Comparison of ENCODE assay signal across 8 mouse cellular contexts in genomic region chr7:19932877-19933809, GRCm38 (mm10). TPM values are rescaled to one million over a fixed set of nuclear protein-coding genes. Genes with fewer than 3 reads are reported as not detected.
DNase-seq lines count a peak whose midpoint lies in the region; ATAC-seq and TF ChIP-seq lines count a peak whose summit lies in the region.

No protein-coding gene starts in this region.

- H3K4me3 ChIP-seq in intestine, postnatal 0 days (ENCODE audit: low read depth, low read length), result no peak overlapping the region
- peak overlapping the region; percentile 28 for H3K4me3 ChIP-seq in midbrain, embryonic 10.5 days

- H3K4me2 ChIP-seq in intestine, postnatal 0 days (replicated peaks; ENCODE audit: low read depth), result peak overlapping the region; percentile 52

- H3K27ac ChIP-seq in intestine, postnatal 0 days (ENCODE audit: low read depth, low read length), result peak overlapping the region; percentile 35; the same call in 1 of the 2 replicates
- H3K27ac ChIP-seq in midbrain, embryonic 10.5 days (replicated peaks), result no peak overlapping the region

- intact Hi-C loops in left cerebral cortex, postnatal 25 days (cut with DNase I), result no loop called here

- no peaks in the 10 kb centered on the region for H3K9me3 ChIP-seq in intestine, postnatal 0 days (ENCODE audit: control insufficient read depth)
- H3K9me3 ChIP-seq in midbrain, embryonic 10.5 days (replicated peaks), result no peaks in the 10 kb centered on the region; the same call in 1 of the 2 replicates

- H3K9ac ChIP-seq in intestine, postnatal 0 days (ENCODE audit: low read depth, low read length), result no peak overlapping the region

- H3K36me3 ChIP-seq in intestine, postnatal 0 days (ENCODE audit: control insufficient read depth, insufficient read depth), result no peaks in the 10 kb centered on the region
- no peaks in the 10 kb centered on the region for H3K36me3 ChIP-seq in midbrain, embryonic 10.5 days
- no peaks in the 10 kb centered on the region for H3K36me3 ChIP-seq in splenic B cell, adult 2 months (ENCODE audit: control insufficient read depth, insufficient read depth, low read length, poor library complexity, severe bottlenecking)

- TF ChIP-seq CTCF in intestine, postnatal 0 days (IDR thresholded peaks at IDR 0.05; ENCODE audit: low read depth), result no peak

- peak; percentile 66 for DNase-seq in urinary bladder, postnatal 25 days (ENCODE audit: low spot score)
- no peak for DNase-seq in urinary bladder, adult 2 months (ENCODE audit: low spot score)
- peak; percentile 52 for DNase-seq in embryo, embryonic 11 days
- peak; percentile 98 for DNase-seq in heart, adult 11 months
- DNase-seq in left cerebral cortex, postnatal 25 days (ENCODE audit: low spot score in 2 of 2), result peak; percentile 80 to 93
- peak; percentile 23 for DNase-seq in midbrain, embryonic 10.5 days (ENCODE audit: low spot score)
- DNase-seq in splenic B cell, adult 2 months (ENCODE audit: low read depth, low spot score), result peak; percentile 85

- H3K27me3 ChIP-seq in intestine, postnatal 0 days (replicated peaks; ENCODE audit: control insufficient read depth, insufficient read depth, low read length), result no peaks in the 10 kb centered on the region
- peaks cover 6% of the 10 kb centered on the region; the same call in 1 of the 2 replicates for H3K27me3 ChIP-seq in midbrain, embryonic 10.5 days (ENCODE audit: low read depth, poor library complexity, severe bottlenecking)
- no peaks in the 10 kb centered on the region for H3K27me3 ChIP-seq in splenic B cell, adult 2 months (ENCODE audit: control insufficient read depth, insufficient read depth, low read length, poor library complexity, severe bottlenecking)

- peaks cover 4% of the 10 kb centered on the region; the same call in 1 of the 2 replicates for H3K4me1 ChIP-seq in intestine, postnatal 0 days (replicated peaks; ENCODE audit: control insufficient read depth, insufficient read depth, low read length)
- H3K4me1 ChIP-seq in midbrain, embryonic 10.5 days, result peaks cover 11% of the 10 kb centered on the region

- WGBS in intestine, postnatal 0 days, result 11% methylated on average over 21 of the region's 21 CpGs
- 34% methylated on average over 20 of the region's 21 CpGs for WGBS in midbrain, embryonic 10.5 days

- ATAC-seq in intestine, postnatal 0 days, result peak; percentile 78

RNA-seq across cellular contexts. Expression of gene Pvr, which starts 12.2 kb away (rescaled TPM):
- 15.2 and 16.8 TPM in 2 replicates for polyA plus RNA-seq in urinary bladder, adult 2 months (2012; rRNA removed)
- 8.9 and 10.7 TPM in 2 replicates for polyA plus RNA-seq in intestine, postnatal 0 days (2015; fragmentation: Nextera tagmentation; extraction: Ambion mirVana)
- total RNA-seq in left cerebral cortex, postnatal 25 days (2021), result 10 to 100 TPM; 10.7 to 13.3 TPM
- polyA plus RNA-seq in midbrain, embryonic 10.5 days (2016; fragmentation: Nextera tagmentation; extraction: Ambion mirVana), result 7.4 and 7.5 TPM in 2 replicates

RNA-seq across cellular contexts. Expression of gene Igsf23, which starts 17.4 kb away (rescaled TPM):
- 0.10 and 0.19 TPM in 2 replicates for polyA plus RNA-seq in urinary bladder, adult 2 months (2012; rRNA removed)
- polyA plus RNA-seq in intestine, postnatal 0 days (2015; fragmentation: Nextera tagmentation; extraction: Ambion mirVana), result 171 and 189 TPM in 2 replicates
- not detected for total RNA-seq in left cerebral cortex, postnatal 25 days (2021)
- polyA plus RNA-seq in midbrain, embryonic 10.5 days (2016; fragmentation: Nextera tagmentation; extraction: Ambion mirVana), result 0.54 TPM in 1 of 2 replicates, not detected in the other

RNA-seq across cellular contexts. Expression of gene Ceacam20, which starts 32.1 kb away (rescaled TPM):
- not detected in 2 replicates for polyA plus RNA-seq in urinary bladder, adult 2 months (2012; rRNA removed)
- polyA plus RNA-seq in intestine, postnatal 0 days (2015; fragmentation: Nextera tagmentation; extraction: Ambion mirVana), result 36.1 and 39.7 TPM in 2 replicates
- not detected for total RNA-seq in left cerebral cortex, postnatal 25 days (2021)
- not detected in 2 replicates for polyA plus RNA-seq in midbrain, embryonic 10.5 days (2016; fragmentation: Nextera tagmentation; extraction: Ambion mirVana)

RNA-seq across cellular contexts. Expression of gene Ceacam19, which starts 45.4 kb away (rescaled TPM):
- 0.72 and 0.81 TPM in 2 replicates for polyA plus RNA-seq in urinary bladder, adult 2 months (2012; rRNA removed)
- not detected in 2 replicates for polyA plus RNA-seq in intestine, postnatal 0 days (2015; fragmentation: Nextera tagmentation; extraction: Ambion mirVana)
- not detected for total RNA-seq in left cerebral cortex, postnatal 25 days (2021)
- polyA plus RNA-seq in midbrain, embryonic 10.5 days (2016; fragmentation: Nextera tagmentation; extraction: Ambion mirVana), result not detected in 2 replicates

RNA-seq across cellular contexts. Expression of gene Nlrp9b, which starts 58.1 kb away (rescaled TPM):
- polyA plus RNA-seq in urinary bladder, adult 2 months (2012; rRNA removed), result not detected in 2 replicates
- 1.9 and 2.7 TPM in 2 replicates for polyA plus RNA-seq in intestine, postnatal 0 days (2015; fragmentation: Nextera tagmentation; extraction: Ambion mirVana)
- total RNA-seq in left cerebral cortex, postnatal 25 days (2021), result not detected
- polyA plus RNA-seq in midbrain, embryonic 10.5 days (2016; fragmentation: Nextera tagmentation; extraction: Ambion mirVana), result not detected in 2 replicates

Comparison
In these comparisons a context has a peak if more than half of its experiments do, and no peak if none do; other contexts are left out.
1. RNA of gene Igsf23, which starts 17.4 kb away (polyA plus RNA-seq): 171 to 189 TPM in intestine, postnatal 0 days; 0.54 TPM in midbrain, embryonic 10.5 days and 0.10 to 0.19 TPM in urinary bladder, adult 2 months; every median in the first group is over 100 times any median in the second.
2. RNA of gene Ceacam20, which starts 32.1 kb away (polyA plus RNA-seq): 36.1 to 39.7 TPM in intestine, postnatal 0 days; not detected in urinary bladder, adult 2 months and not detected in midbrain, embryonic 10.5 days; every median in the first group is over 10 times any median in the second.